Mouse (Mus musculus) frontal cortex, postnatal 10 days (tissue): Measurements from ENCODE around the gene Tuba3a.

ENCODE experiments used
- DNase-seq, 2 experiments: peaks; one replicate each; pipeline ENCODE4 v3.0.0; 2022; ENCODE audit warnings: low spot score in 2 of 2, mixed read lengths in 1 of 2

The Tuba3a gene

DNA sequence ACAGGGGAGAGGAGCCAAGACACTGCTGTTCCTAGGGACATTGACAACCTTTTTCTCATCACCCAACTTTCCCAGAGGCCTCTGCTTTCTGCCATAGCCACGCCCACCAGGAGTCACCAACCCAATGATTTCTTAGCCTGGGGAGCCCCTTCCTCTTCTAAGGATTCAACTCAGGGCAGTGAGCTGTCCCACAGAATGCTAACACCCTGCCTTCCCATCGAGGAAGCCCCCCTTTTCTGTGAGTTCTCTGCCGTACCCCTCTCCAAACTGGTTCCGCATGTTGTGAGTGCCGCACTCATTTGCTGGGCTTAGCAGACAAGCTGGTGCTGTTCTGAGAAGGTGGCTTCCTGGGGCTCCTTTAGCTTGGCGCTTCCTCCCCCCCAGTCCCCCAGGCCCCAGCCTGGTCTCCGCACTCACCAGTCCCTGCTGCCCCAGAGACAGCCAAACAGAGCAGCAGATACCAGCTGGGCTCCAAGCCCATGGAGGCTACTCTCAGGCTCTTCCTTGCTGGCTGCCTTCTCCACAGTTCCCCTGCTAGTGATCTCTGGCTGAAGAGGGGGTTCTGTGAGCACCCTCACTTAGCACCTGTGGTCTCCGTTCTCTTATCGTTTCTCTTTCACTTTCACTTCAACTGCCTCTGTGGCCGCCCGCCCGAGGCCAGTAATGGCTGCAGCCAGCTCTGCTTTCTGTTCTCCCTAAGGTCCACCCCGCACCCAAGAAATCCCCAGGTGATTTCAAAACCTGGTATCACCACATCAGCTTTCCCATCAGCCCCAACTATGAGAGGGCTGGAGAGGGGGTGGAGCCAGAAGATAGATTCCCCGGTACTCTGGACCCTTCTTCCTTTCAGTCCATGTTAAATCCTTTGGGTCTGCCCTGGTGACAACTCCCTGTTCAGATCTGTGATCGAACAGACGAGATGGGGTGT, 54.5 kb downstream of the Tuba3a start, which contains the start of gene Tapbpl:
Gene Tapbpl, minus strand, starts transcription at position 744 of the 928 bp plus-strand sequence.
- DNase-seq: peak in 1 of 2 experiments; percentile 37

DNA sequence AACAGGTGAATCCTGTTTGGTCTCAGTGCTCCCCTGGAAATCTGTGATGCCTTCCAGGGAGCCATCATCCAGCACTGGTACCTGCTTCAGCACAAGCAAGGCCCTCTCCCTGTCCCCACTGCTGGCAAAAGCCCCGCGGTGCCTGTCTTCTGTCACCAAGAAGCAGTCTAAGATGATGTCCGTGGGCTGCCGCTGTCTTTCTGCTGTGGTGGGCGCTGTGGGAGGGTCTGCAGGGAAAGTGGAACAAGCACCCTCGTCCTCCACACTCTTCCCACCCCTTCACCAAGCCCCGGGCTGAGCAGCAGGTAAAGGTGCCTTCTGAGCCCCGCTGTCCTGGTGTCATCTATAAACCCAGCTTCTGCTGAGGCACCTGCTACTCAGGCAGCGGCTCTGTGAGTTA, 55.3 kb downstream of the Tuba3a start:
- DNase-seq: no peak
